Mouse (Mus musculus) gastrocnemius, postnatal 14 days (tissue): ENCODE data around the gene Exoc3l2. TPM values are rescaled to one million over a fixed set of nuclear protein-coding genes. Genes with fewer than 3 reads are reported as not detected.
A peak's percentile ranks its signal among the peaks of the same experiment; 100 is the strongest.
"Not testable (repeated sequence)": the region's sequence is repeated elsewhere in the genome, so short reads cannot be mapped to it uniquely, and the experiment has no call there.

Experiments
- DNase-seq: peaks from one replicate; pipeline ENCODE4 v3.0.0; 2021; ENCODE audit warnings: mixed read lengths
- intact Hi-C: fragments of 180-260 bp; cut with DNase I; formaldehyde crosslinking; loops from one replicate; pipeline ENCODE4 v1.15.1; 2025; ENCODE audit warnings: low total_unique reads
- total RNA-seq, 2 experiments: library from RNA; stranded (reverse); gene quantifications; 2 replicates each; pipeline ENCODE4 v1.2.3; 2021

Gene Exoc3l2
- total RNA-seq, 2 experiments from 2014 or later = 0.47 to 0.74 TPM

DNA sequence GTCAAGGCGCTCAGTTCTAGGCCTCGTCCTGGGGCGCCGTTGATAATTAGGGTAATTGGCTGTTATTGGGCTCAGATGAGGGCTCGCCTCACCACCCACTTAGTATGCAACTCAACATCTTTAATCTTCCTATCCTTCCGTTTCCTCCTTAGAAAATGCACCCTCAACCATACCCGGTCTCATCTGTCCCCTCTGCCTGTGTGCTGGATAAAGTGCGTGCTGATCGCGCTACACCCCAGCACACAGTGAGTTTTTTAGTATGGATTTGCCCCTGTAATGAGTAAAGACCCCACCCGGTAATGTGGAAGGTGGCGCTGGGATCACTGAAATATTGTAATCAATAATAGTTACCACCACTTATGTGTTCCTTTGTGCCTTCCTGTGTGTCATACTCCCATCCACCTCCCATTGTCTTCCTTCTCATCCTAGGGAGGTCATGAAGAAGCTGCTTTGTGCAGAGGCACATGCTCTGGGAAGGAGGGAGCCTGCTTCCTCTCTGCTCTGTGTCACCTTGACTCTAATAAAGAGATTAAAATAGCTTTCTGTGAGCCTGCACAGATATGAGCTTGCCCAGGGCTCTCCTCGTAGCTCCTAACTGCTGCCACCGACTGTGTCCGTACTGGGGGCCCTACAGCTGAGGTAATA, 45.9 kb downstream of the Exoc3l2 start:
- intact Hi-C loops = no loop called here
- no peak for DNase-seq

DNA sequence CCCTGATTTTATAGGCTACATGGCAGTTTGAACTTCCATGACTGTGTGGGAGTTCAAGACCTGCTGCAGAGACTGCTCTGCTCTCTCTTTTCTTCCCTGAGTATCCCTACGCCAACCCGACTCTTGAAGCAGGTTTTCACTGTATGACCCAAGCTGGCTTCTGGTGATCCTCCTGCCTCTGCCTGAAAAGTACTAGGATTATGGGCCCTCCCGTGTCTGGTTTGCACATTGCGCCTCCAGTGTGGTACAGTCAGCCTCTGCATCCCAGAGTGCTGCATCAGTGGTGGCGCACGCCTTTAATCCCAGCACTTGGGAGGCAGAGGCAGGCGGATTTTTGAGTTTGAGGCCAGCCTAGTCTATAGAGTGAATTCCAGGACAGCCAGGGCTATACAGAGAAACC, 46.7 kb downstream of the Exoc3l2 start:
- no peak for DNase-seq
- intact Hi-C loops = loop anchor here (5.0 kb wide), 1 partner anchor 103 kb away; no protein-coding TSS in a partner anchor

DNA sequence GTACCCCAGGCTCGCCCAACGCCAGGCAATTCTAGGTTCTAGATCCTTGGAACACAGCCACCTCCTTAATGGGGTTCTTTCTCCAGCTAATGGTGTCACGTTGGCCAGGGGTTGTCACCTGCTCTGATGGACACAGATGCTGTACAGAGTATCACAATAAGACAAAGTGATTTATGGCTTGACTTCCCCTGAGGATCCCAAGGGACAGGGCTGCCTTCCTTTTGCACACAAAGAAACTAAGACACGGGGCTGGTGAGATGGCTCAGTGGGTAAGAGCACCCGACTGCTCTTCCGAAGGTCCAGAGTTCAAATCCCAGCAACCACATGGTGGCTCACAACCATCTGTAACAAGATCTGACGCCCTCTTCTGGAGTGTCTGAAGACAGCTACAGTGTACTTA, 48.8 kb downstream of the Exoc3l2 start:
- not testable (repeated sequence) for DNase-seq
- intact Hi-C loops = loop anchor here (5.0 kb wide), 1 partner anchor 100 kb away; no protein-coding TSS in a partner anchor

GRCm38 (mm10) chr7:19512353-19512752, 49.2 kb downstream of the Exoc3l2 start:
- DNase-seq = no peak
- intact Hi-C loops = loop anchor here (5.0 kb wide), 1 partner anchor 100 kb away; no protein-coding TSS in a partner anchor

GRCm38 (mm10) chr7:19517652-19518365, 54.7 kb downstream of the Exoc3l2 start, which contains the start of gene Nkpd1:
Nkpd1 (plus strand) TSS chr7:19517838.
- no peak for DNase-seq
- intact Hi-C loops = loop anchor here (5.0 kb wide), 1 partner anchor 64 kb away; no protein-coding TSS in a partner anchor

DNA sequence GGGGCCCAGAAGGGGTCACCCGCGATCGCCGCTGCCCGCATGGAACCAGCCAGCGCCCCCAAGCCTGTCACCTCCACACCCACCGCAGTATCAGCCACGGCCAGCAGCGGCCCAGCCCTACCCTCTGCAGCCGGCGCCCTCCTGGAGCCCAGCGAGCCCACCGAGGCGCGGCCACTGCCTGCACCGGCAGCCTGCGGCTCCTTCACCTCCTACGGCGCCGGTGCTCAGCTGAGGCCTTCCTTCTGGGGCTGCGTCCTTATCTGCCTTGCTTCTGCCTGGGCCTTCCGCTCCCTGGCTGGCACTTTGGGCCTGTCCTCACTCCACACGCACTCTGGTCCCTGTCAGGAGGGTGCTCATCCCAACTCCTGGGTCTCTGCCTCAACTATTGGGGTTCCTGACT, 56.9 kb downstream of the Exoc3l2 start:
- intact Hi-C loops = no loop called here
- DNase-seq = no peak

DNA sequence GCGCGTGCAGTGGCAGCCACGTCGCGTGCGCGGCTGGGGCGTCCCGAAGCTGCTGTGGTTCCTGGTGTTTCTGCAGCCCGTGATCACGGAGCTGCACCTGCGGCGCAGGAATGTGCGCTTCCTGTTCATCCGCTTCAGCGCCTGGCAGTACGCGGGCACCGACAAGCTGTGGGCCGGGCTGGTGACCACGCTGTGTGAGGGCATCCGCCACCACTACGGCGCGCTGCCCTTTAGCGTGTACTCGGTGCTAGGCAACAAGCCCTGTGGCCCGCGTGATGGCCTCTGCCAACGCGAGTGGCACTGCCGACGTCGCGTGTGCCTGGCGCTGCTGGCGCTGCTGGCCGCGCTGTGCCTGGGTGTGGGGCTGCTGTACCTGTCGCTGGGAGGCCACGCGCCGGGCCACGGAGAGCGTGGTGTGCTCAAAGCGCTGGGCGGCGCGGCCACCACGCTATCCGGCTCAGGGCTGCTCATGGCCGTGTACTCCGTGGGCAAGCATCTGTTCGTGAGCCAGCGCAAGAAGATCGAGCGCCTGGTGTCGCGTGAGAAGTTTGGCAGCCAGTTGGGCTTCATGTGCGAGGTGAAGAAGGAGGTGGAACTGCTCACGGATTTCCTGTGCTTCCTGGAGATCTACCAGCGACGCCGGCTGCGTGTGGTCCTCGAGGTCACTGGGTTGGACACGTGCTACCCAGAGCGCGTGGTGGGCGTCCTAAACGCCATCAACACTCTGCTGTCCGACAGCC, 60.1 kb downstream of the Exoc3l2 start:
- no peak for DNase-seq
- intact Hi-C loops = no loop called here

GRCm38 (mm10) chr7:19523757-19524419, 60.8 kb downstream of the Exoc3l2 start:
- intact Hi-C loops = no loop called here
- DNase-seq = peak; percentile 57

DNA sequence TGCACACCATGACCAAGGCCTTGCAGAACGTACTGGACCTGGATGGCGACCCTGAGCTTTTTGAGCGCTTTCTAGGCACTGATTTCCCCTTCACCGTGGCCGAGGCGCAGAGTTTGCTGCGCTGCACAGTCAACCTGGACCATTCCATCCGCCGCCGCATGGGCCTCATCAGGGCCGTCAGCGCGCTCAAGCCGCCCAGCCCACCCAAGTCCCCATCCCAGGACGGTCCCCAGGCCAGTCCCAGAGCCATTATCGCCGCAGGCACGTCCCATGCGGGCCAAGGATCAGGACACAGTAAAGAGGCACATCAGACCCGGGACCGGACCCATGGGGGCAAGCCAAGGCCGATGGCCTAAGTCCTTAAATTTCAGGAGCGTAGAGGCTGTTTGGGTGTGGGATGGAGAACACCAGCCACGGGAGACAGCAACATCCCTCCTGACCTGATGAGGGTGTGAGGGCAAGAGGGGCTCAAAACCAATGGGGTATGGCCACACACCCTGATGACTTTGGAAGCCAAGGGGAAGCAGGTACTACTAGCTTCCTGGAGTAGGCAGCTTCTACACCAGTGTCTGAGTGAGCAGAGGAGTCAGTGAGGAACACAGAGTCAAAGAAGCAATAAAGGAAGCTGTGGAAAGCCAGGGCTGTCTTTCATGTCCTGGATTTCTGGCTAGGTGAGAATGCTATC, 61.4 kb downstream of the Exoc3l2 start:
- no peak for DNase-seq
- intact Hi-C loops = no loop called here

DNA sequence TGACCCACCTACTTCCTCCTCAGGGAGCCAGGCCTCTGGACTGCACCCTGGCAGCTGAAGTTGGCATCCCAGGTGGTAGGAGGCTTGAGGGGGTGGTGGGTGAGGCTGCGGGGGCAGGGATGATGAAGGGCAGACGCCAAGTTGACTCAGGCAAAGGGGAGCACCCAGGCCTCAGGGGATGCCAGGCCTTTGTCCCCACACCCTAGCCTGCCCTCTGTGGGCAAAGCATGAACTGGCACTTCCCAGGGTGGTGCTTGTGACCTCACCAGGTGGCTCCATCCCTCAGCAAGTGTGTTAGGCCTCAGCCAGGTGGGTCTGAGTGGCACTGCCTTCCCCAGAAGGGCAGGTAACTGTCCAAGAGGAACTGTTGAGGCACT, 62.0 kb downstream of the Exoc3l2 start:
- intact Hi-C loops = no loop called here
- DNase-seq = no peak

DNA sequence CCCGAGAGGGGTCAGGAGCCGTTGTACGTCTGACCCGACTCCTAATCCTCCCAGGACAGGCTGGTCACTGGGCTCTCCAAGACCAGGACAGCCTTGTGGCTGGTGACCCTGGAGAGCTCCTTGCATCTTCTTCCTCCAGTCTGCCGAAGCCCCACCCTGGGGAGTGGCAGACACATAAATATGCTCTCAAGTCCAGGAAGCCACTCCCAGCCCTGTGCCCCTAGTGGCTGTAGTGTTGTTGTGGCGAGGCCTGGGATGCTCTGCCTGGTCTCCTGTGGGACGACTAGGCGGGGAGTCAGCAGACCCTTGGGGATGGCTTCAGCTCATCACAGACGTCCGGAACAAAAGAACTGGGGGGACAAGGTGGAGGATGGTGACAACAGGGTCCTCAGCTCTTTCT, 67.9 kb downstream of the Exoc3l2 start:
- no peak for DNase-seq
- intact Hi-C loops = no loop called here

- DNase-seq = no peak
- intact Hi-C loops = no loop called here
Observed at GRCm38 (mm10) chr7:19532240-19532639, 69.1 kb downstream of the Exoc3l2 start.

GRCm38 (mm10) chr7:19534676-19535075, 71.5 kb downstream of the Exoc3l2 start:
- DNase-seq = no peak
- intact Hi-C loops = no loop called here

DNA sequence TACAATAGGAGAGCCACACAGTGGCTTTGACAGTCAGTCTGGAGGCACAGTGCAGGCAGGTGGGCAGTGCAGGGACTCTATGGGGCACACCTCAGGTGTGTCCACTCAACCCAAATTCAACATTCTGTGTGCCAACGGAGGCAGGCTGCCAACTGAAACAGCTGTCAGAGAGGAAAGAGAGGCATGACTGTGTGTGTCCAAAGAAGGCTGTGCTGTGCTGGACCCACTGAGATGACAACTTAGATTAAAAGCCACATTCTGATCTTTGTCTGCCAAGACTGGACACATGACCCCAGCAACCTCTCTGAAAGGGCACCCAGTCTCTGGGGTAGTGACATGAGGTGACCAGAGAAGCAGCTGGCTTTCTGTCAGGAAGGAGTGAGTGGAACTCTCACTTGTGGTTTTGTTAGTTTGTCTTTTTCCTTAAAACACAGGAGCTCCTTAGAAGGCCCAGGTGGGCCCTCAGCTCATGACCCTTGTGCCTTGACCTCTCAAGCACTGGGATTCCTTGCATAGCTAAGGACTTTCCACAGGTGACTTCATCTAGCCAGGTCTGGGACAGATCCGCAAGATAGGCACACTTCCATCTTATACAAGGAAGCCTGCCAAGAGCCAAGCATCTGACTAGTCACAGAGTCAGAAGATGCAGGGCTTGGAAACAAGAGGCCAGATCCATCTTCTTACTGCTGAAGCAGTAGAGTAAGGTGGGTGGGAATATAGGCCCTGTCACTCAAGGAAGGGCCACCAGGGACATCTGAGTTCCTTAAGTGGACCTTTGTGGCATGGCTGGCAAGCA, 77.8 kb downstream of the Exoc3l2 start:
- DNase-seq = no peak

GRCm38 (mm10) chr7:19541681-19542154, 78.6 kb downstream of the Exoc3l2 start:
- no peak for DNase-seq
- intact Hi-C loops = no loop called here

More for the DNA sequence above, 77.8 kb downstream of the Exoc3l2 start:
- intact Hi-C loops = no loop called here

DNA sequence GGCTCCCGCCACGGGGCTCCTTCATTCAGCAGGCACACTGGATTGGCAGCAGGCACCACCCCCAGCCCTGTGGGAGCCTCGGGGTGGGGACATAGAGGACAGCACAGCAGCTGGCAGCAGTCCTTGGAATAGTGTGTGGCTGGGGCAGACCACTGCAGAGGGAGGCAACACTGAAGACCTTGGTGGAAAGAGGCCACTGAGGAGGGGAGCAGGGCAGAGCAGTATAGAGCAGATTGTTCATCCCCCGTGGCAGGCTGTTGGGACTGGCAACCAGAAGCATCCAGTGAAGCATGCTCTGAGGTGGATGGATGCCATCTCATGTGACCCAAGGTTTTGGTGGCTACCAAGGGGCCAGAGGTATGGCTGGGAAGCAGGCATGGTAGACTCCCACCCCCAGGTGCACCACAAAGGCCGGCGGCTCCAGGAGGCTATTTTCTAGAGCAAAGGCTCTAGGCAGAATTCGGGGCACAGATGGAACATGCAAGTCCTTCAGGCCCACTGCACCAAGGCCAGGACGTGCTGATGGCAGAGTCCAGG, 79.1 kb downstream of the Exoc3l2 start:
- no peak for DNase-seq
- intact Hi-C loops = no loop called here

GRCm38 (mm10) chr7:19543584-19543983, 80.5 kb downstream of the Exoc3l2 start:
- DNase-seq = no peak

DNA sequence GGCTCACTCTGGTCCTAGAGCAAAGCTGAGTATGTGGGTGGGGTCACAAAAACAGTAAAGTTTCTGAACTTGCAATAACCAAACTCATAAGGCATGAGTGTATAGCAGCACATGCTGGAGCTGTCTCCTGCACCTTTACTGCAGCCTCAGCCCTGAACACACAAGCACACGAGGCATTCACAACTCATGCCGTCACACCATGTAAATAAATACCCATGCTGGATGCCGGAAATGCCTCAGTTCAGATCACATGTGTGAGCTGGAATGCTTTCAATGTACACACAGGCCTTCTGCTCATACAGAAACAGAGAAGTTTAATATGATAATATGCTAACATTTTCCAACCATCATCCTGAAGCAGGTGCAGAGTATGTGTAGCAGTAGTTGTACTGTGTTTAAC, 82.9 kb downstream of the Exoc3l2 start:
- intact Hi-C loops = no loop called here
- DNase-seq = no peak

More at GRCm38 (mm10) chr7:19543584-19543983, 80.5 kb downstream of the Exoc3l2 start:
- intact Hi-C loops = no loop called here
